Mouse (Mus musculus) adrenal gland, postnatal 25 days (tissue): ENCODE data around the gene Sart1. TPM values are rescaled to one million over a fixed set of nuclear protein-coding genes. Genes with fewer than 3 reads are reported as not detected.
A peak's percentile ranks its signal among the peaks of the same experiment; 100 is the strongest.
"Not testable (repeated sequence)": the region's sequence is repeated elsewhere in the genome, so short reads cannot be mapped to it uniquely, and the experiment has no call there.

ENCODE experiments used
- DNase-seq: peaks from one replicate; pipeline ENCODE4 v3.0.0; 2021; ENCODE audit warnings: mixed read lengths
- total RNA-seq: library from RNA; stranded (reverse); gene quantifications from 2 replicates; pipeline ENCODE4 v1.2.3, GENCODE M21; 2021

The Sart1 gene
- total RNA-seq, 1 experiment from 2014 or later = 93.4 TPM

- DNase-seq = no peak
These were observed 21.0 kb downstream of the Sart1 start for GRCm38 (mm10) chr19:5367455-5367854.

GRCm38 (mm10) chr19:5367053-5367359, 21.5 kb downstream of the Sart1 start, which contains the start of gene Banf1:
Gene Banf1, minus strand, starts transcription at chr19:5367168.
- DNase-seq = no peak

- peak; percentile 91 for DNase-seq
These were observed 22.1 kb downstream of the Sart1 start, which contains the start of gene Eif1ad for GRCm38 (mm10) chr19:5366175-5367052. Gene Eif1ad, plus strand, starts transcription at chr19:5366741.

GRCm38 (mm10) chr19:5365751-5366150, 22.8 kb downstream of the Sart1 start:
- no peak for DNase-seq

- no peak for DNase-seq
These were observed 24.4 kb downstream of the Sart1 start for GRCm38 (mm10) chr19:5364124-5364523.

GRCm38 (mm10) chr19:5362186-5362585, 26.3 kb downstream of the Sart1 start:
- no peak for DNase-seq

- DNase-seq = no peak
These were observed 32.4 kb downstream of the Sart1 start for GRCm38 (mm10) chr19:5356080-5356479.

GRCm38 (mm10) chr19:5353609-5354008, 34.9 kb downstream of the Sart1 start:
- no peak for DNase-seq

GRCm38 (mm10) chr19:5349502-5349873, 39.0 kb downstream of the Sart1 start, which contains the start of gene Cst6:
Gene Cst6, minus strand, starts transcription at chr19:5349574.
- DNase-seq = not testable (repeated sequence)

GRCm38 (mm10) chr19:5348526-5349501, 39.7 kb downstream of the Sart1 start:
- no peak for DNase-seq

- DNase-seq = no peak
These were observed 40.4 kb downstream of the Sart1 start for GRCm38 (mm10) chr19:5348064-5348463.

GRCm38 (mm10) chr19:5345297-5346131, 43.0 kb downstream of the Sart1 start:
- DNase-seq = no peak

GRCm38 (mm10) chr19:5341360-5341759, 47.1 kb downstream of the Sart1 start:
- no peak for DNase-seq

GRCm38 (mm10) chr19:5337975-5338374, 50.5 kb downstream of the Sart1 start:
- peak; percentile 75 for DNase-seq

- no peak for DNase-seq
These were observed 53.1 kb downstream of the Sart1 start, which contains the start of gene Catsper1 for GRCm38 (mm10) chr19:5335441-5335840. Gene Catsper1, plus strand, starts transcription at chr19:5335741.

- no peak for DNase-seq
These were observed 53.8 kb downstream of the Sart1 start for GRCm38 (mm10) chr19:5334741-5335140.

- DNase-seq = no peak
These were observed 60.5 kb downstream of the Sart1 start for GRCm38 (mm10) chr19:5327970-5328369.
